Mouse (Mus musculus): Measurements from ENCODE around the gene Hist2h2aa2.

GRCm38 (mm10) chr3:96257190-96257589 is 17.1 kb upstream of the Hist2h2aa2 start:
- TF ChIP-seq POLR2A (IDR thresholded peaks at IDR 0.05; ENCODE audit: extremely low read depth, insufficient read depth, low read length) (no peak), CTCF (IDR thresholded peaks at IDR 0.05; ENCODE audit: low read depth, low read length) (no peak)
